Mouse (Mus musculus): ENCODE data around the gene Asic3. TPM values are rescaled to one million over a fixed set of nuclear protein-coding genes. Genes with fewer than 3 reads are reported as not detected.

Gene Asic3
- polyA plus RNA-seq, 1 experiment from 2014 or later = 1.3 TPM

DNA sequence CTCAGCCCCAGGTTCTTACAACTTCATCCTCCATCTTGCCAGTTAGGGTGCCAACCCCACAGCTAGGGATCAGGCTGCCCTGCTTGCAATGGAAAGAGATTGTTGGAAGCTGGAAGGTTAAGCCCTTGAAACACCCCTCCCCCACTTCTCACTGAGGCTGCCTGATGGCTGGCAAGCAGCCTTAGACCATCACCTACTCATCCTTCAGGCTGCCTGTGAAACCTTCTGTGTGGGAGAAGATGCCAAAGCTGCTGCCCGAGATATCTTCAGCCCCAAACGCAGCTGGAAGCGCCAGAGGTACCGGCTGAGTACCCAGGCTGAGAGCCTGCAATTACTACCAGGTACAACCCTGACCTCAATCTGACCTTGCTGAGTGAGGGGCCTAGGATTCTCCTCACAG, 33.7 kb upstream of the Asic3 start:
- peaks cover 24% of the 10 kb centered on the region for H3K4me1 ChIP-seq (replicated peaks)
- H3K27ac ChIP-seq = no peak overlapping the region
- H3K36me3 ChIP-seq = no peaks in the 10 kb centered on the region
- H3K4me3 ChIP-seq = no peak overlapping the region
- H3K27me3 ChIP-seq = peaks cover 2% of the 10 kb centered on the region; the same call in 1 of the 2 replicates
- H3K9me3 ChIP-seq = no peaks in the 10 kb centered on the region
- H3K9ac ChIP-seq = no peak overlapping the region
- no peak for ATAC-seq (ENCODE audit: low FRiP score)
- 83% methylated on average over 4 of the region's 4 CpGs for WGBS
- H3K4me2 ChIP-seq = no peak overlapping the region

DNA sequence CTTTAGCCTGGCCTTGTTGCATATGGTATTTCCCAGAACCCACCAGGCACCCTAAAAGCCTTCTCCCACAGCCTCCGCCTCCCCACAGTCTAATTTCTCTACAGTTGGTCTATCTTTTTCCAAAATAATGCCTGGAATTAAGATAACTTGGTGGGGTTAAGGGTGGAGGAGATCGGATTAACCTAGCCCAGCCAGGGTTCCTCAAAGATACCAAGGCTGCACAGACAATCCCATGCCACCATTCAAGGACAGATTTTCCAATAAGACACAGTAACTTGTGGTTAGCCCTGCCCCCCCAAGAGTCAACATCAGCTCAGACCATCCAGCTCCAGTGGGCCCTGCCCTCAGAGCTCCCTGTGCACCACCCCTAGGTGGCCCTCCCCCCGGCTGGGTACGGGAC, 32.7 kb upstream of the Asic3 start:
- peaks cover 12% of the 10 kb centered on the region for H3K27me3 ChIP-seq
- H3K36me3 ChIP-seq = no peaks in the 10 kb centered on the region
- H3K9me3 ChIP-seq = no peaks in the 10 kb centered on the region
- H3K9ac ChIP-seq = no peak overlapping the region
- WGBS = 95% methylated on average over 4 of the region's 4 CpGs
- H3K4me2 ChIP-seq = no peak overlapping the region
- no peak overlapping the region for H3K27ac ChIP-seq
- H3K4me1 ChIP-seq (replicated peaks) = peaks cover 24% of the 10 kb centered on the region
- ATAC-seq (ENCODE audit: low FRiP score) = no peak
- no peak overlapping the region for H3K4me3 ChIP-seq

DNA sequence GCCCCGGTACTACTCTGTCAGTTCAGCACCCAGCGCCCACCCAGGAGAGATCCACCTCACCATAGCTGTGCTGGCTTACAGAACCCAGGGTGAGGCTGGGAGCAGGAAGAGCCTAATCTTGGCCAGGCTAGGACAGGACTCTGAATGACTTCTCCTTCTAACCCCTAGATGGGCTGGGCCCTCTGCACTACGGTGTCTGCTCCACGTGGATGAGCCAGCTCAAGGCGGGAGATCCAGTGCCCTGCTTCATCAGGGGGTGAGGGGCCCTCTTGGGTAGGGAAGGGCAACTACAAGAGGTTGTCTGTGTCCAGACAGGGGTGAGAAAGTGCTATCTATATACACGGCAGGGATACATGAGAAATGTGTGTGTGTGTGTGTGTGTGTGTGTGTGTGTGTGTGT, 31.7 kb upstream of the Asic3 start:
- Histone ChIP-seq H3K9me3 (no peaks in the 10 kb centered on the region), H3K4me3 (no peak overlapping the region), H3K9ac (no peak overlapping the region), H3K27me3 (peaks cover 22% of the 10 kb centered on the region), H3K27ac (no peak overlapping the region), H3K36me3 (no peaks in the 10 kb centered on the region), H3K4me1 (replicated peaks) (peaks cover 24% of the 10 kb centered on the region), H3K4me2 (no peak overlapping the region)
- WGBS = 78% methylated on average over 6 of the region's 6 CpGs
- no peak for ATAC-seq (ENCODE audit: low FRiP score)

DNA sequence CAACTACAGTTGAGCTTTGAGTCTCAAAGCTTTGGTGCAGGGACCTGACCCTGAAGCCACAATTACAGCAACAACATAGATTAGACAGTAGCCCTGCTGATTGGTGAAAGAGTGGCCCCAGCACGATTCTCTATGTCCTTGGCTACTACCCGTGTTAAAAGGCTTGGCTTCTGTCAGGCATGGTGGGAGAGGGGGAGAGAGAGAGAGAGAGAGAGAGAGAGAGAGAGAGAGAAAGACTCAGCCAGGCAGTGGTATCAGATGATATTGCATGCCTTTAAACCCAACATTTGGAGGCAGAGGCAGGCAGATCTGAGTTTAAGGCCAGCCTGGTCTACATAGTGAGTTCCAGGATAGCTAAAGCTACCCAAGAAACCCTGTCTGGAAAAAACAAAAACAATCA, 31.2 kb upstream of the Asic3 start:
- 64% methylated on average over 2 of the region's 2 CpGs for WGBS
- Histone ChIP-seq H3K4me2 (no peak overlapping the region), H3K4me3 (no peak overlapping the region), H3K9me3 (no peaks in the 10 kb centered on the region), H3K36me3 (no peaks in the 10 kb centered on the region), H3K4me1 (replicated peaks) (peaks cover 26% of the 10 kb centered on the region), H3K27ac (no peak overlapping the region), H3K27me3 (peaks cover 27% of the 10 kb centered on the region), H3K9ac (no peak overlapping the region)
- no peak for ATAC-seq (ENCODE audit: low FRiP score)

DNA sequence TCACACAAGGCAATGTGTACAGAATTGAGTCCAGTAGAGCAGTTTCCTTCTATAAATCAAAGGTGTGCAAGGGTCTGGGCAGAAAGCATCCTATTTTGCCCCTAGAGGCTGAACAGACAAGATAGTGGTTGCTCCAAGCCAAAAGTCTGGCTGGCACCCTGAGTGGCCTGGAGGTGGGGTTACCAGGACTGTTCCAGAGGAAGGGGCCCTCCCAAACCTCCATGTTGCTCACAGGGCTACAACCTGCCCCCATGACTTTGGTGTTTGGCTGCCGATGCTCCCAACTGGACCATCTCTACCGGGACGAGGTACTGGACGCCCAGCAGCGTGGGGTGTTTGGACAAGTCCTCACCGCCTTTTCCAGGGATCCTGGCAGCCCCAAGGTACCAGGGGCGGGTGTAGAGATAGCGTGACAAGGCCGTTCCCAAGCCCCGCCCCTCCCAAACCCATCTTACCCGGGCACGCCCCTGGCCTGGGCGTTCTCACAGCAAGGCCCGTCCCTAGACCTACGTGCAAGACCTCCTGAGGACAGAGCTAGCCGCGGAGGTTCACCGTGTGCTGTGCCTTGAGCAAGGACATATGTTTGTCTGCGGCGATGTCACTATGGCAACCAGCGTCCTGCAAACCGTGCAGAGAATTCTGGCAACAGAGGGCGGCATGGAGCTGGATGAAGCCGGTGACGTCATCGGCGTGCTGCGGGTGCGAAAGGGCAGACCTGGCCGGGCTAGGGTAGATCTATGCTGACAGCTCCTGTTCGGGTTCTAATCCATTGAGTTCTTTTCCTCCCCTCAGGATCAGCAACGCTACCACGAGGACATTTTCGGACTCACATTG, 29.9 kb upstream of the Asic3 start:
- Histone ChIP-seq H3K9me3 (no peaks in the 10 kb centered on the region), H3K4me3 (peak overlapping the region; percentile 46), H3K27me3 (peaks cover 39% of the 10 kb centered on the region), H3K27ac (peak overlapping the region; percentile 71), H3K36me3 (no peaks in the 10 kb centered on the region), H3K4me1 (replicated peaks) (peaks cover 38% of the 10 kb centered on the region), H3K9ac (peak overlapping the region; percentile 75), H3K4me2 (peak overlapping the region; percentile 64)
- WGBS = under 1% methylated on average over 34 of the region's 34 CpGs
- ATAC-seq (ENCODE audit: low FRiP score) = peak; percentile 89

DNA sequence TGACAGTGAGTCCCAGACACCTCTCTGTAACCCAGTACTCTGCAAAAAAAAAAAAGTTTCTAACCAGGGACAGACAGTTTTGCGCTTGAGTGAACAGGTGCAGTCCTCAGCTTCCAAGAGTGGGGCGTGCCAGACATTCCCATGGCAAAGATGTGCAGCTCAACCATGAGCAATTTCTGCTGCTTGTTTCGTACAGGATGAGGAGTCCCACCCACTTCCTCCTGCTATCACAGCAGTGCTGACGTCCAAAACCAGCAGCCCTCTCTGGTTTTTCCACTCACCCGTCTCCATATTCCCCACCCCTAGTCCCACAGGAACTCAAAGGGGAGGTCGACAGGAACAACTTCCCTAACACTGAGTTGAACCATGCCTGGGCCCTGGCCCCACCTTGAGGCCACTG, 28.8 kb upstream of the Asic3 start:
- Histone ChIP-seq H3K9me3 (no peaks in the 10 kb centered on the region), H3K27me3 (peaks cover 51% of the 10 kb centered on the region), H3K4me1 (replicated peaks) (peaks cover 44% of the 10 kb centered on the region), H3K36me3 (no peaks in the 10 kb centered on the region), H3K9ac (no peak overlapping the region), H3K4me3 (no peak overlapping the region), H3K4me2 (no peak overlapping the region), H3K27ac (no peak overlapping the region)
- ATAC-seq (ENCODE audit: low FRiP score) = no peak
- WGBS = 70% methylated on average over 6 of the region's 6 CpGs

DNA sequence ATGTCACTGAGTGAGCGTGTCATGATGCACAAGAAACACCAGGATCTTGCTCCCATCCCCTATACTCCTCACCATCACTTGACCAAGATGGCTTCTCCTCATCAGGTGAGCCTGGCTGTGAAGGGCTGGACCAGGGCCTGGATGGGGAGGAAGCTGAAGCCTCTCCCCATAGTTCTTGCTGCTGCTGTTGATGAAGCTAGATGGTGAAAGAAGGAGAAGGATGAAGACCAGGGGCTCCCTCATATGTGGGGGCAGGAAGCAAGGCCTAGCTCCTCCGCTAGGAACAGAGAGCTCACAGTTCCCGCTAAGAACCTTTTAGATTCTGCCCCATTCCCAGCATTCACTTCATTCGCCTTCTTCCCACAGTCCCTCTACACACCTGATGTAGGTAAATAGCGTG, 27.8 kb upstream of the Asic3 start:
- ATAC-seq (ENCODE audit: low FRiP score) = no peak
- Histone ChIP-seq H3K36me3 (no peaks in the 10 kb centered on the region), H3K9me3 (no peaks in the 10 kb centered on the region), H3K4me1 (replicated peaks) (peaks cover 41% of the 10 kb centered on the region), H3K27me3 (peaks cover 60% of the 10 kb centered on the region), H3K27ac (no peak overlapping the region), H3K4me3 (no peak overlapping the region), H3K4me2 (no peak overlapping the region), H3K9ac (no peak overlapping the region)
- WGBS = 93% methylated on average over 5 of the region's 5 CpGs

DNA sequence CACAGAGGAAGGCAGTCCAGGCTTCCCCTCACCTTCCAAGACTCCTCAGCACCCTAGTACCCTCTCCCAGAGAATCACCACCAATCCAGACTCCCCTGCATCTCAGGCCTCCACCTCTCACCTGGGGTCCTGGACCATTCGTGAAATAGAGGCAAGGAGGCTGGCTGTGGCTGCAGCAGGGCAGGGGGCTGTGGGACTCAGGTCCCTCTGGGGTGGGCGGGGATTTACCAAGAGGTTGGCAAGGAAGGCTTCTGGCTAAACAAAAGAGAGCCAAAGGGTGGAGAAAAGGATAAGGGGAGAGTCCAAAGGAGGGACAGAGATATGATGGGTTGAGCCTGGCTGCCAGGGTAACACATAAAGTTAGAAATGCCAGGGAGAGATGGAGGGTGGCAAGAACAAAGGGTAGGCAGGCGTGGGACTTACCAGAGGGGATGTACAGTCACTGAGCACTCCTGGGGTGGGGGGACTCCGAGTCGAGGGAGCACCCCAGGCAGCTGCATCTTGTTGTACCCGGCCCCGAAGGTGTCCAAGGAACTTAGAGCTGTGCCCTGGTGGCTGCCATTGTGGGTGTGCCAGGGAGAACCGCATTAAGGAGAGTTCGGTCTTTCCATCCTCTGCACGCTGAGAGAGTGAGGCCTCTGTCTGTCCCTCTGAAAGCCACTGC, 27.2 kb upstream of the Asic3 start:
- H3K4me1 ChIP-seq (replicated peaks) = peaks cover 41% of the 10 kb centered on the region
- H3K36me3 ChIP-seq = no peaks in the 10 kb centered on the region
- 81% methylated on average over 10 of the region's 10 CpGs for WGBS
- H3K27me3 ChIP-seq = peaks cover 66% of the 10 kb centered on the region
- H3K4me2 ChIP-seq = no peak overlapping the region
- no peak for ATAC-seq (ENCODE audit: low FRiP score)
- H3K9ac ChIP-seq = no peak overlapping the region
- H3K9me3 ChIP-seq = no peaks in the 10 kb centered on the region
- H3K4me3 ChIP-seq = no peak overlapping the region
- no peak overlapping the region for H3K27ac ChIP-seq

DNA sequence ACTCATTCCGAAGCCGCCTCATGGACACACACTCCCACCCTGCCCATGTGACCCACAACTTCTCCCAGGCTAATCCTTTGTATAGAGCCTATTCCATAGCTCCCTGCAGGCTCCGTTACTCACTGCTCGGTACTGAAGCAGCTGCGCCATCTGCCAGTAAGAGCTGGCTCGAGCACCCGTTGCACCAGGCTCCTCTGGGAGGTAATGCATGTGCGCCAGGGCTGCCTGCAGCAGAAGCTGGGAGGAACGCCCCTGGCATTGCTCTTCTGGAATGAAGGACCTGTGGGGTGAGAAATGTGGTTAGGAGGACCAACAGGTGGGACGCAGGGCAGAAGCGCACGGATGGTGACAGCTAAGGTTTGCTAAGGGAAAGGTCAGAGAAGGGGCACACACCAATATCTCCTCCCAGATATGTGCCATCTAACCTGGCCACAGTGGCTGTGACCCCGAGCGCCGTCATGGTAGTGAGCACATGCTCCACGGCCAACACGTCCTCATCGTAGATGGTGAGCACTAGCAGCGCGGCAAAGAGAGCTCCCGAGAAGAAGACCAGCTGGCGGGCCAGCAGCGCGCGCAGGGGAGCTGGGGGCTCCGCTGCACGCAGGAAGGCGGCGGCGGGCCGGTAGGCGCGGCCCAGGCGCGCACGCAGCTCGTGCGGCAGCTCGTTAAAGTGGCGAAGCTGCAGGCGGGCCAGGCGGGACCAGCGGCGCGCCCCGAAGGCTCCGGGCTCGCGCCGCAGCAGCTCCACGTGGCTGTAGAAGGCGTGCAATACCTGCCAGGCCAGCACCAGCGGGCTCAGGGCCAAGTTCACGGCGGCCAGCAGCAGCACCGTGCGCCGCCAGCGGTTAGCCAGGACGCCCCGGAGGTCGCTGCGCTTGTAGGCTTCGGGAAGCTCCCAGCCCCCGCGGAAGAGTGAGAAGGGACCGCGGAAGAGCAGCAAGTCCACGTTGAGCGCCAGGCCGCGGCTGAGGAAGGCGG, 25.6 kb upstream of the Asic3 start:
- H3K4me2 ChIP-seq = peak overlapping the region; percentile 95
- peak overlapping the region; percentile 50 for H3K4me3 ChIP-seq
- no peaks in the 10 kb centered on the region for H3K36me3 ChIP-seq
- H3K4me1 ChIP-seq (replicated peaks) = peaks cover 38% of the 10 kb centered on the region
- no peak overlapping the region for H3K27ac ChIP-seq
- H3K9me3 ChIP-seq = no peaks in the 10 kb centered on the region
- under 1% methylated on average over 73 of the region's 73 CpGs for WGBS
- peaks cover 71% of the 10 kb centered on the region for H3K27me3 ChIP-seq
- peak overlapping the region; percentile 76 for H3K9ac ChIP-seq
- ATAC-seq (ENCODE audit: low FRiP score) = peak; percentile 33

DNA sequence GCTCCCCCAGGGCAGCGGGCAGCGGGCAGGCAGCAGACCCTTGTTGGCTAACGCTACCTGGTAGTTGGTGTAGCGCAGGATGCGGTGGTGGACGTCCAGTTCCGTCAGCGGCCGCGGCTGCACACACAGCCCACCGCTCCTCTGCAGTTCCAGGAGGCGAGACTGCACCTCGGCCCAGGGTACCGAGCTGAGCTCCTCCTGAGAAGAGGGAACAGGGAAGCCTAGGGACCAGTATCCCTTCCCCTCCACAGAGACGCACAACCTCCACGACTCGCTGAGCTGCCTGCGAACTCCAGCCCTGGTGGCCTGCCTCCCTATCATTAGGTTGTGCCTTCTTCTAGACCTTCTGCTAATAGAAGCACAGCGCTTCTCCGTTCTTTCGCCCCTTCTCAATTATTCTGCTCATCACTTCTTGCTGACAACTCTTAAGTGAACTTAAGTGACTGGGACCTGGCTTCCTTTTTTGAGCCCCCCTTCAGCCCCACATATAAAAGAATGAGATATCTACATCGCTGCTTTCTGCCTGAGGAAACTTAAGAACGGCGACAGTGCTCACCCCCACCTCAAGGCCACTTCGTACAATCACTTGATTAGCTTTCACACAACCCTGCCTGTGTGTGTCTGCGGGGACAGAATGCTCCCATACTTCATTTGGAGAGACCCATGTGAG, 24.8 kb upstream of the Asic3 start:
- 25% methylated on average over 26 of the region's 26 CpGs for WGBS
- peak overlapping the region; percentile 95 for H3K4me2 ChIP-seq
- no peaks in the 10 kb centered on the region for H3K9me3 ChIP-seq
- H3K4me1 ChIP-seq (replicated peaks) = peaks cover 30% of the 10 kb centered on the region
- no peaks in the 10 kb centered on the region for H3K36me3 ChIP-seq
- peak overlapping the region; percentile 76 for H3K9ac ChIP-seq
- H3K4me3 ChIP-seq = peak overlapping the region; percentile 50
- peaks cover 71% of the 10 kb centered on the region for H3K27me3 ChIP-seq
- H3K27ac ChIP-seq = no peak overlapping the region
- ATAC-seq (ENCODE audit: low FRiP score) = no peak

DNA sequence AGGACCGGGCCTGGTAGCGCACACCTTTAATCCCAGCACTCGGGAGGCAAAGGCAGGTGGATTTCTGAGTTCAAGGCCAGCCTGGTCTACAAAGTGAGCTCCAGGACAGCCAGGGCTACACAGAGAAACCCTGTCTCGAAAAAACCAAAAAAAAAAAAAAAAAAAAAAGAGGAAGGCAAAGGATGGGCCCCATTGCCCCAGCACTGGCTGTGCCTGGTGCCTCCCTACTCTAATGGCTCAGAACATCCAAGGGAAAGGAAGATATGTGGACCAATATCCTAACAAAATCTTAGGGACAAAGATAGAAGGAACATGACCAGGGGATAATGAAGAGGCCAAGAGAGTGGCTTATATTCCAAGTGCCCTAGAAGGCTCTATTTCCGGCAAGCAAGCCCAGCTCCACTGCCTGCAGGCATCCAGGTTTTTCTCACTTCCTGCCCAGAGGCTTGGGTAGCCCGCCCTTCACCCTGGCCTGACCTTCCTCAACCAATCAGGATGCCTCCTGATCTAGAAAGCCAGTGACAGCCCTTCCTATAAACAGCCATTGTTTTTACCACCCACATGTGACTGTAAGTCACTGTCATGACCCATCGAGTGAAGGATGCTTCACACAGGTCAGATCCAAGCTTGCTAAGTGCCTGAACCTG, 24.1 kb upstream of the Asic3 start:
- 50% methylated on average over 7 of the region's 7 CpGs for WGBS
- peaks cover 71% of the 10 kb centered on the region for H3K27me3 ChIP-seq
- H3K9ac ChIP-seq = no peak overlapping the region
- H3K9me3 ChIP-seq = no peaks in the 10 kb centered on the region
- no peak for ATAC-seq (ENCODE audit: low FRiP score)
- peaks cover 29% of the 10 kb centered on the region for H3K4me1 ChIP-seq (replicated peaks)
- no peak overlapping the region for H3K4me3 ChIP-seq
- H3K4me2 ChIP-seq = no peak overlapping the region
- no peaks in the 10 kb centered on the region for H3K36me3 ChIP-seq
- H3K27ac ChIP-seq = no peak overlapping the region

All from hindbrain, embryonic 13.5 days (tissue).